Mouse (Mus musculus) kidney, adult 2 months (tissue): ENCODE results near the gene Usp1. TPM values are rescaled to one million over a fixed set of nuclear protein-coding genes. Genes with fewer than 3 reads are reported as not detected.

Experiments used
- DNase-seq: peaks from one replicate; pipeline ENCODE4 v3.0.0; 2021
- H3K27ac ChIP-seq: fragments of 200-500 bp; 2 replicates; pipeline ENCODE4 v1.5.1; 2012; ENCODE audit warnings: low read depth, low read length, control low read depth, inconsistent platforms; ENCODE audit not compliant: insufficient read depth
- H3K27me3 ChIP-seq: fragments of 200-500 bp; replicated peaks from 2 replicates; pipeline ENCODE4 v1.6.1; 2012; ENCODE audit warnings: mild to moderate bottlenecking, moderate library complexity, low read length, inconsistent platforms; ENCODE audit not compliant: control insufficient read depth, insufficient read depth
- H3K36me3 ChIP-seq: fragments of 200-500 bp; 2 replicates; pipeline ENCODE4 v1.6.1; 2012; ENCODE audit warnings: mild to moderate bottlenecking, moderate library complexity, low read length, inconsistent platforms; ENCODE audit not compliant: control insufficient read depth, insufficient read depth
- H3K4me1 ChIP-seq: fragments of 200-500 bp; 2 replicates; pipeline ENCODE4 v1.6.1; 2011; ENCODE audit warnings: low read length; ENCODE audit not compliant: control insufficient read depth, insufficient read depth
- H3K4me3 ChIP-seq: fragments of 200-500 bp; 2 replicates; pipeline ENCODE4 v1.5.1; 2011; ENCODE audit warnings: mild to moderate bottlenecking, low read depth, low read length, control low read depth; ENCODE audit not compliant: insufficient read depth
- CTCF ChIP-seq: fragments of 200-500 bp; conservative IDR thresholded peaks from 2 replicates; pipeline ENCODE4 v1.5.1; 2011; ENCODE audit warnings: low read depth, mild to moderate bottlenecking, control low read depth, low read length, moderate library complexity, mixed read lengths; ENCODE audit not compliant: insufficient read depth, insufficient read length
- POLR2A ChIP-seq: fragments of 200-500 bp; IDR thresholded peaks from one replicate; pipeline ENCODE4 v1.6.1; 2011; ENCODE audit warnings: low read depth, low read length, control low read depth
- WGBS: fragments of 180-500 bp; shearing (Covaris S2); methylation state at CpG from one replicate; pipeline ENCODE4 v1.1.7; 2018; 5-methylcytosine and 5-hydroxymethylcytosine counted together
- polyA plus RNA-seq: library from polyadenylated mRNA; depleted of rRNA; stranded (reverse); fragments of >200 nt; gene quantifications from 2 replicates; pipeline ENCODE4 v1.2.3, GENCODE M21; 2012

Gene Usp1
- polyA plus RNA-seq, 1 experiment, result 21.2 TPM

- Histone ChIP-seq H3K36me3 (no peaks in the 10 kb centered on the region), H3K27ac (no peak overlapping the region), H3K27me3 (no peaks in the 10 kb centered on the region), H3K4me1 (peaks cover 13% of the 10 kb centered on the region; the same call in 1 of the 2 replicates), H3K4me3 (no peak overlapping the region)
- DNase-seq, result no peak
- no peak for TF ChIP-seq POLR2A
- no peak for TF ChIP-seq CTCF
- 89% methylated on average over 4 of the region's 4 CpGs for WGBS
Measured at GRCm38 (mm10) chr4:98920896-98921295, 2.7 kb upstream of the Usp1 start.

- TF ChIP-seq POLR2A (no peak), CTCF (no peak)
- Histone ChIP-seq H3K4me3 (peak overlapping the region; percentile 95), H3K4me1 (peaks cover 13% of the 10 kb centered on the region; the same call in 1 of the 2 replicates), H3K27ac (peak overlapping the region; percentile 93), H3K36me3 (no peaks in the 10 kb centered on the region), H3K27me3 (no peaks in the 10 kb centered on the region)
- peak; percentile 45 for DNase-seq
- 3% methylated on average over 18 of the region's 18 CpGs for WGBS
Measured at GRCm38 (mm10) chr4:98922061-98922642, 1.5 kb upstream of the Usp1 start.

GRCm38 (mm10) chr4:98922643-98923567, 705 bp upstream of the Usp1 start:
- under 1% methylated on average over 53 of the region's 53 CpGs for WGBS
- TF ChIP-seq CTCF (no peak), POLR2A (no peak)
- H3K4me1 ChIP-seq, result peaks cover 13% of the 10 kb centered on the region; the same call in 1 of the 2 replicates
- H3K27ac ChIP-seq, result peak overlapping the region; percentile 93
- H3K36me3 ChIP-seq, result no peaks in the 10 kb centered on the region
- peak overlapping the region; percentile 95 for H3K4me3 ChIP-seq
- DNase-seq, result peak; percentile 100
- no peaks in the 10 kb centered on the region for H3K27me3 ChIP-seq

GRCm38 (mm10) chr4:98924071-98924905, 678 bp downstream of the Usp1 start:
- Histone ChIP-seq H3K27ac (peak overlapping the region; percentile 99), H3K27me3 (no peaks in the 10 kb centered on the region), H3K4me3 (peak overlapping the region; percentile 81), H3K36me3 (no peaks in the 10 kb centered on the region), H3K4me1 (peaks cover 13% of the 10 kb centered on the region; the same call in 1 of the 2 replicates)
- peak; percentile 36 for DNase-seq
- under 1% methylated on average over 58 of the region's 66 CpGs for WGBS
- TF ChIP-seq CTCF, result no peak
- TF ChIP-seq POLR2A, result no peak

- 1% methylated on average over 2 of the region's 2 CpGs for WGBS
Measured at GRCm38 (mm10) chr4:98924906-98925178, 1.2 kb downstream of the Usp1 start.

GRCm38 (mm10) chr4:98925250-98925781, 1.7 kb downstream of the Usp1 start:
- TF ChIP-seq CTCF (no peak), POLR2A (no peak)
- DNase-seq, result no peak
- no peaks in the 10 kb centered on the region for H3K27me3 ChIP-seq
- WGBS, result 13% methylated on average over 6 of the region's 6 CpGs
- no peaks in the 10 kb centered on the region for H3K36me3 ChIP-seq
- H3K27ac ChIP-seq, result no peak overlapping the region
- no peak overlapping the region for H3K4me3 ChIP-seq
- H3K4me1 ChIP-seq, result peaks cover 13% of the 10 kb centered on the region; the same call in 1 of the 2 replicates

More at GRCm38 (mm10) chr4:98924906-98925178, 1.2 kb downstream of the Usp1 start:
- Histone ChIP-seq H3K27ac (no peak overlapping the region), H3K4me3 (peak overlapping the region; percentile 81), H3K4me1 (peaks cover 13% of the 10 kb centered on the region; the same call in 1 of the 2 replicates), H3K27me3 (no peaks in the 10 kb centered on the region), H3K36me3 (no peaks in the 10 kb centered on the region)
- no peak for TF ChIP-seq POLR2A
- TF ChIP-seq CTCF, result no peak
- no peak for DNase-seq
